Mouse (Mus musculus) spleen, adult 2 months (tissue): ENCODE data around the gene Padi2.

Experiments
- CTCF ChIP-seq: fragments of 200-500 bp; IDR thresholded peaks from 2 replicates; pipeline ENCODE4 v1.5.1; 2011; ENCODE audit warnings: mild to moderate bottlenecking, inconsistent platforms; ENCODE audit not compliant: insufficient read depth, insufficient read length, insufficient replicate concordance; ENCODE audit errors: extremely low read depth
- POLR2A ChIP-seq: fragments of 200-500 bp; IDR thresholded peaks from 2 replicates; pipeline ENCODE4 v1.6.1; 2011; ENCODE audit warnings: low read depth, low read length, inconsistent platforms

DNA sequence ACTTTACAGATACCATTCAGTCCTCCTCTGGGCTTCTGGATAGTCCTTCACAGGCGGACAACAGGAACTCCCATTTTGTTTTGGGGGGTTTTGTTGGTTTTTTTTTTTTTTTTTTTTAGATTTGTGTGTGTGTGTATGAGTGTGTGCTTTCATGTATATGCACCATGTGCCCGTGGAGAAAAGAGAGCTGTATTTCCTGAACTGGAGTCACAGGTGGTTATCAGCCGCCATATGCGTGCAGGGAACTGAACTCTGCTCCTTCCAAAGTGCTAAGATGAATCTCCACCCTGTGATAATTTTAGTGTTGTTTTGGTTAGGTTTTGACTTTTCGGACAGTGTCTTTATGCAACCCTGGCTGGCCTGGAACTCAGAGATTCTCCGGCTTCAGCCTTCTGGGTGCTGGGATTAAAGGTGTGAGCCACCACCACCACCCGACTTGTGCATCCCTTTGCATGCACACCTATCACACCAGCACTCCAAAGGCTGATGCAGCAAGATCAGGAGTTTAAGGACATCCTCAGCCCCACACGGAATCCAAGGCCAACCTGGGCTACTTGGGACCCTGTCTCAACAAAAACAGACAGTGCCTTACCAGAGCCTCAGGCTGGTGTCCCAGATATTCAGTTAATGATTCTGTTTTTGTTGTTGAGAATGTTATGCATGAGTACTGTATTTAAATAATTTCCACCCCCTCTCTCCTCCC is 56.2 kb downstream of the Padi2 start:
- TF ChIP-seq POLR2A (no peak), CTCF (no peak)
